Comparison of ENCODE assay signal across 39 mouse cellular contexts in the genomic region with DNA sequence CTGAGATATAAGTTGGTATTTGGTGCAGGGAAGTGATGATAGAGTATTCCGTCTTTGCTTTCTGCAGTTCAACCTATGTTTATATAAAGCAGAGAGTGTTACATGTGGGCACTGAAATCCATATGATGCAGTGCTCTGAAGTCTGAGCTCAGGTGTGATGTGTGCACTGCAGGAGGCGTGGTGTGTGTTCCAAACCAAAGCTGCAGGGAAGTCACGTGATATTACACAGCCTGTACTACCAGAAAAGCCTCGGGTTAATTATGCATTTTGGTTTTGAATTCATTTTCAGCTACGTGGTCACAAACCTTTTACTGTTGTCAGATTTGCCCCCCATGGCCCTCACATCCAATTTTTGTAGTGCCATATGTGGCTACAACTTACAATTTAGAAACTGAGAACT. TPM values are rescaled to one million over a fixed set of nuclear protein-coding genes. Genes with fewer than 3 reads are reported as not detected.
"Had no signal": no experiment of that assay in that cellular context is flagged by ENCODE, and none has a peak within 500 bp of the region (broad histone marks: within the 10 kb centered on the region; RNA-seq: fewer than 3 reads in every experiment).

No protein-coding gene starts in this region.

- H3K4me3 ChIP-seq: limb, embryonic 10.5 days; limb, embryonic 12.5 days; limb, embryonic 13.5 days; limb, embryonic 15.5 days; liver, embryonic 12.5 days; liver, embryonic 13.5 days; liver, embryonic 15.5 days; lung, embryonic 15.5 days; megakaryocyte, embryonic 14.5 days; midbrain, embryonic 10.5 days; midbrain, embryonic 12.5 days; midbrain, embryonic 13.5 days; midbrain, embryonic 15.5 days; myocyte had no signal

- H3K4me2 ChIP-seq: limb, embryonic 12.5 days; limb, embryonic 13.5 days; limb, embryonic 15.5 days; liver, embryonic 11.5 days; liver, embryonic 12.5 days; liver, embryonic 13.5 days; liver, embryonic 15.5 days; lung, embryonic 14.5 days; lung, embryonic 15.5 days; midbrain, embryonic 11.5 days; midbrain, embryonic 12.5 days; midbrain, embryonic 13.5 days; midbrain, embryonic 15.5 days had no signal

- ATAC-seq: liver, embryonic 12.5 days; liver, postnatal 0 days; lung, postnatal 0 days; midbrain, embryonic 13.5 days; midbrain, embryonic 15.5 days; midbrain, embryonic 16.5 days had no signal

- H3K27me3 ChIP-seq: limb, embryonic 15.5 days; lung, embryonic 15.5 days; midbrain, embryonic 15.5 days had no signal

- H3K27ac ChIP-seq: limb, embryonic 10.5 days; limb, embryonic 12.5 days; limb, embryonic 13.5 days; limb, embryonic 15.5 days; liver, embryonic 12.5 days; liver, embryonic 13.5 days; liver, embryonic 14.5 days; liver, embryonic 15.5 days; lung, embryonic 15.5 days; macrophage; midbrain, embryonic 10.5 days; midbrain, embryonic 12.5 days; midbrain, embryonic 13.5 days; midbrain, embryonic 15.5 days had no signal

- H3K4me1 ChIP-seq: limb, embryonic 13.5 days; limb, embryonic 15.5 days; liver, embryonic 12.5 days; liver, embryonic 13.5 days; liver, embryonic 15.5 days; lung, embryonic 15.5 days; megakaryocyte, embryonic 14.5 days; midbrain, embryonic 15.5 days had no signal

- DNase-seq: left cerebral cortex, postnatal 4 days; liver; liver, embryonic 13.5 days; liver, postnatal 0 days; lung, adult 18-20 months; lung, adult 2 months; lung, embryonic 14.5 days; lung, postnatal 10 days; lung, postnatal 14 days; lung, postnatal 36 days; lung, postnatal 4 days; midbrain, embryonic 14.5 days had no signal

- H3K9ac ChIP-seq: limb, embryonic 12.5 days; limb, embryonic 13.5 days; limb, embryonic 15.5 days; liver, embryonic 12.5 days; liver, embryonic 13.5 days; liver, embryonic 14.5 days; liver, embryonic 15.5 days; liver, postnatal 0 days; lung, embryonic 14.5 days; lung, embryonic 15.5 days; midbrain, embryonic 12.5 days; midbrain, embryonic 13.5 days; midbrain, embryonic 15.5 days had no signal

- H3K36me3 ChIP-seq: limb, embryonic 10.5 days; limb, embryonic 12.5 days; limb, embryonic 13.5 days; limb, embryonic 15.5 days; liver, embryonic 12.5 days; liver, embryonic 13.5 days; liver, embryonic 15.5 days; lung, embryonic 15.5 days; midbrain, embryonic 10.5 days; midbrain, embryonic 12.5 days; midbrain, embryonic 13.5 days; midbrain, embryonic 15.5 days had no signal

- H3K9me3 ChIP-seq: limb, embryonic 10.5 days; limb, embryonic 12.5 days; limb, embryonic 13.5 days; limb, embryonic 15.5 days; liver, embryonic 12.5 days; liver, embryonic 13.5 days; liver, embryonic 15.5 days; lung, embryonic 15.5 days; megakaryocyte, embryonic 14.5 days; midbrain, embryonic 10.5 days; midbrain, embryonic 12.5 days; midbrain, embryonic 13.5 days; midbrain, embryonic 15.5 days had no signal

RNA-seq across cellular contexts. Expression of a gene that starts 40.3 kb away (rescaled TPM):
- total RNA-seq: liver, adult 2 months; megakaryocyte progenitor cell, adult 5-6 weeks; megakaryocyte, adult 5-6 weeks; megakaryocyte-erythroid progenitor cell, adult 5-6 weeks; monocyte, adult 5-6 weeks had no signal
- polyA plus RNA-seq: limb, embryonic 10.5 days; limb, embryonic 11.5 days; limb, embryonic 12.5 days; limb, embryonic 13.5 days; limb, embryonic 15.5 days; liver, adult 2 months; liver, embryonic 11.5 days; liver, embryonic 12.5 days; liver, embryonic 13.5 days; liver, embryonic 14.5 days; liver, embryonic 15.5 days; liver, embryonic 16.5 days; liver, postnatal 0 days; lung, adult 2 months; lung, embryonic 14.5 days; lung, embryonic 15.5 days; lung, embryonic 16.5 days; lung, postnatal 0 days; macrophage; myocyte had no signal
